Mouse (Mus musculus) heart, adult 2 months (tissue): ENCODE data around the gene Mertk. TPM values are rescaled to one million over a fixed set of nuclear protein-coding genes. Genes with fewer than 3 reads are reported as not detected.

Source experiments
- DNase-seq, 2 experiments: peaks; one replicate each; pipeline ENCODE4 v3.0.0; 2021
- H3K27ac ChIP-seq: fragments of 200-600 bp; 2 replicates; pipeline ENCODE4 v1.8.1; 2022
- H3K27me3 ChIP-seq: fragments of 200-500 bp; 2 replicates; pipeline ENCODE4 v1.6.1; 2012; ENCODE audit warnings: mild to moderate bottlenecking, low read length, inconsistent platforms, mixed read lengths; ENCODE audit not compliant: control insufficient read depth, insufficient read depth
- H3K36me3 ChIP-seq: fragments of 200-500 bp; 2 replicates; pipeline ENCODE4 v1.6.1; 2012; ENCODE audit warnings: low read length, inconsistent platforms; ENCODE audit not compliant: control insufficient read depth, insufficient read depth
- H3K4me1 ChIP-seq: fragments of 200-500 bp; 2 replicates; pipeline ENCODE4 v1.6.1; 2011; ENCODE audit warnings: low read length; ENCODE audit not compliant: control insufficient read depth, insufficient read depth
- H3K4me3 ChIP-seq: fragments of 200-600 bp; 2 replicates; pipeline ENCODE4 v1.8.1; 2022
- H3K79me2 ChIP-seq: fragments of 200-500 bp; replicated peaks from 2 replicates; pipeline ENCODE4 v1.6.1; 2012; ENCODE audit warnings: mild to moderate bottlenecking, inconsistent platforms, low read length, moderate library complexity, mixed read lengths; ENCODE audit not compliant: control insufficient read depth, insufficient read depth
- H3K9ac ChIP-seq: fragments of 200-500 bp; 2 replicates; pipeline ENCODE4 v1.6.1; 2012; ENCODE audit warnings: low read depth, mild to moderate bottlenecking, control low read depth, inconsistent platforms, low read length, mixed read lengths
- CTCF ChIP-seq: fragments of 200-600 bp; IDR thresholded peaks from 2 replicates; pipeline ENCODE4 v1.8.1; 2022; ENCODE audit warnings: antibody characterized with exemption, mild to moderate bottlenecking, moderate library complexity
- EP300 ChIP-seq: fragments of 200-500 bp; IDR thresholded peaks from 2 replicates; pipeline ENCODE4 v1.6.1; 2011; ENCODE audit warnings: low read depth, low read length, control low read depth; ENCODE audit not compliant: insufficient read depth
- POLR2A ChIP-seq: fragments of 200-500 bp; IDR thresholded peaks from 2 replicates; pipeline ENCODE4 v1.6.1; 2011; ENCODE audit warnings: mild to moderate bottlenecking, low read depth, low read length, control low read depth; ENCODE audit not compliant: insufficient read depth
- whole genome bisulfite sequencing: fragments of 180-500 bp; shearing (Covaris S2); methylation state at CpG from one replicate; pipeline ENCODE4 v1.1.7; 2018; 5-methylcytosine and 5-hydroxymethylcytosine counted together
- intact Hi-C: fragments of 180-260 bp; cut with DNase I; formaldehyde crosslinking; loops from one replicate; pipeline ENCODE4 v1.15.1; 2025
- polyA plus RNA-seq: library from polyadenylated mRNA; depleted of rRNA; stranded (reverse); fragments of >200 nt; gene quantifications from 2 replicates; pipeline ENCODE4 v1.2.3, GENCODE M21; 2012
- total RNA-seq, 2 experiments: library from RNA; stranded (reverse); gene quantifications; 2 replicates each; pipeline ENCODE4 v1.2.3; 2021

Gene Mertk
- total and polyA plus RNA-seq, 3 experiments, result 2.5 to 6.5 (median 4.0) TPM

DNA sequence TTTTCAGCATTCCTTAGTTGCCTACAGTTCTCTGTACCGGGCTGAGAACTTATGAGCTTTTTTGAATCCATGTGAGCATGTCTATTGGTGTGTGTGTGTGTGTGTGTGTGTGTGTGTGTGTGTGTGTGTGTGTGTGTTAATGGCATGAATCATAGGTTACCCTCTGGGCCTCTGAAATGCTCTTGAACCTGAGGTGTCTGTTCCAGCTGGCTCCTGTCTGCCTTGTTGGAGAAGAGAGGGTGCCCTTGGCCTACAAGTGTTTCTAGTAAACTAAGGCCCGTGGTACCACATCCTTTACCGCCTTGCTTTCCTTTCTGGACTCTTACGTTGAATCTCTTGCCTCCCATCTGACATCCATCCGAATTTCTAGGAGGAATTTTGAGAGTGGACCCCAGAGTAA lies 27.3 kb downstream of the Mertk start:
- Histone ChIP-seq H3K27ac (no peak overlapping the region), H3K27me3 (no peaks in the 10 kb centered on the region)
- WGBS, result 84% methylated on average over 5 of the region's 5 CpGs

DNA sequence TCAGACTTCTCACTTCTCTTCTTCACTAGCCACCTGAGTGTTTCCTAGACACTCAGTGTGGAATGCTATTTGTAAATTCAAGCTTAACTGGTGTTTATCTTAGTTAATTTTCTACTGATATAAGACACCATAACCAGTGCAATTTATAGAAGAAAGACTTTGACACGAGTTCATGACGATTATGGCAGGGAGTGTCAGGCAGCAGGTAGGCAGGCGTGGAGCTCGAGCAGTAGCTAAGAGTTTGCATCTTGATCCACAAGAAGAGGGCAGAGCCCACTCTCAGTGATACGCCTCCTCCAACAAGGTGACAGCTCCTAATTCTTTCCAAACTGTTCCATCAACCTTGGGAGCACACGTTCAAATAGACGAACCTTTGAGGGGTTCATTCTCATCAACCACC lies 27.9 kb downstream of the Mertk start:
- TF ChIP-seq EP300 (no peak), CTCF (no peak), POLR2A (no peak)
- 86% methylated on average over 7 of the region's 7 CpGs for WGBS
- Histone ChIP-seq H3K9ac (no peak overlapping the region), H3K4me1 (peaks cover 3% of the 10 kb centered on the region; the same call in 1 of the 2 replicates), H3K27ac (no peak overlapping the region), H3K79me2 (no peaks in the 10 kb centered on the region), H3K27me3 (no peaks in the 10 kb centered on the region), H3K36me3 (no peaks in the 10 kb centered on the region; the same call in 1 of the 2 replicates), H3K4me3 (no peak overlapping the region)
- intact Hi-C loops, result no loop called here
- no peak for DNase-seq

More for the DNA sequence above, 27.3 kb downstream of the Mertk start:
- no peak overlapping the region for H3K4me3 ChIP-seq
- H3K4me1 ChIP-seq, result peaks cover 3% of the 10 kb centered on the region; the same call in 1 of the 2 replicates
- no peaks in the 10 kb centered on the region for H3K79me2 ChIP-seq
- no peak for TF ChIP-seq EP300
- no peak for TF ChIP-seq CTCF
- TF ChIP-seq POLR2A, result no peak
- intact Hi-C loops, result no loop called here
- no peak overlapping the region for H3K9ac ChIP-seq
- DNase-seq, result no peak
- H3K36me3 ChIP-seq, result no peaks in the 10 kb centered on the region; the same call in 1 of the 2 replicates

DNA sequence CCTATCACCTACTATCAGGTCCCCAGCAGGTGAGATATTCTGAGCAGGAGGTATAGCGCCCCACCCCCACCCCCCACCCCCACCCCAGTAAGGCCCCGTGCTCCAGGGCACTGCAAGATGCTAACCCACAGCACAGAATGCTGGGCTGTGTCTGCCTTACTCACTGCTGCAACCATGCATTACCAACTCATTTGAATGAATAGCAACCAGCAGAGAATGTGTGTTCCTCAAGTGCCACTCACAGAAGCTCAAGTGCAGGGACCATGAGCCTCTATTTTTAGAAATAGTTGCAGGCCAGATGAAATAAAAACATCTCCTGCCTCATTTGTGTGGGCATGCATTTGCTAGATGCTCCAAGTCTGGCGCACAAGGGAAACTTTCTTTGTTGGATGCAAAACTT lies 28.8 kb downstream of the Mertk start:
- no peak overlapping the region for H3K27ac ChIP-seq
- no peak overlapping the region for H3K4me3 ChIP-seq
- peaks cover 3% of the 10 kb centered on the region; the same call in 1 of the 2 replicates for H3K4me1 ChIP-seq
- 46% methylated on average over 3 of the region's 3 CpGs for WGBS
- no peak for TF ChIP-seq POLR2A
- TF ChIP-seq CTCF, result no peak
- no peak for TF ChIP-seq EP300
- intact Hi-C loops, result no loop called here
- no peaks in the 10 kb centered on the region; the same call in 1 of the 2 replicates for H3K36me3 ChIP-seq
- no peak overlapping the region for H3K9ac ChIP-seq
- DNase-seq, result no peak
- no peaks in the 10 kb centered on the region for H3K79me2 ChIP-seq
- H3K27me3 ChIP-seq, result no peaks in the 10 kb centered on the region

DNA sequence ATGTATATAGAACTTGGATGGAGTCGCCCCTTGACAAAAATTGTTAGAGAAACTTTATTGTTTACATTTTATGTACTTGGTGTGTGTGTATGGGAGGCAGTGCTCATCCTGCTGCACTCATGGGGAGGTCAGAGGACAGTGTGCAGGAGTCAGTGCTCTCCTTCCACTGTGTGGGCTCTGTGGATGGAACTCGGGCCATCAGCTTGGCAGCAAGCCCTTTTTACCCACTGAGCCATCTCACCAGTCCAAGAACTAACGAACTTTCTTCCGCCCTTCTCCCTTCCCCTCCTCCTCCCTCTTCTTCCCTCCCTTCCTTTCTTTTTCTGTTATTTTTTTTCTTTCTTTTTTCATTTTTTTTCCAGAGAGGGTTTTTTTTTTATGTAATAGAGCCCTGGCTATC lies 29.3 kb downstream of the Mertk start:
- no peak overlapping the region for H3K9ac ChIP-seq
- no peaks in the 10 kb centered on the region for H3K27me3 ChIP-seq
- TF ChIP-seq POLR2A, result no peak
- no peak for TF ChIP-seq CTCF
- TF ChIP-seq EP300, result no peak
- intact Hi-C loops, result no loop called here
- 67% methylated on average over 4 of the region's 4 CpGs for WGBS
- H3K27ac ChIP-seq, result no peak overlapping the region
- no peaks in the 10 kb centered on the region; the same call in 1 of the 2 replicates for H3K36me3 ChIP-seq
- H3K4me3 ChIP-seq, result no peak overlapping the region
- H3K79me2 ChIP-seq, result no peaks in the 10 kb centered on the region
- peaks cover 3% of the 10 kb centered on the region; the same call in 1 of the 2 replicates for H3K4me1 ChIP-seq
- no peak for DNase-seq

DNA sequence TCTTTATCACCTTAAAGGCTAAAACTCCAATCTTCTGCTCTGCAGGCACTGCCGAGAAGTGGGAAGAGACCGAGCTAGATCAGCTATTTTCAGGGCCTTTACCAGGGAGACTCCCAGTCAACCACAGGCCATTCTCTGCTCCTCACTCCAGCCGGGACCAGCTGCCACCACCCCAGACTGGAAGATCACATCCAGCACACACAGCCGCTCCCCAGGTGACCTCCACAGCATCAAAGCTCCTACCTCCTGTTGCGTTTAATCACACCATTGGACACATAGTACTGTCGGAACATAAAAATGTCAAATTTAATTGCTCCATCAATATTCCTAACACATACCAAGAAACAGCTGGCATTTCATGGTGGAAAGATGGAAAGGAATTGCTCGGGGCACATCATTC lies 30.4 kb downstream of the Mertk start:
- H3K4me1 ChIP-seq, result peaks cover 3% of the 10 kb centered on the region; the same call in 1 of the 2 replicates
- no peaks in the 10 kb centered on the region for H3K79me2 ChIP-seq
- no peak overlapping the region for H3K4me3 ChIP-seq
- WGBS, result 90% methylated on average over 7 of the region's 7 CpGs
- DNase-seq, result no peak
- H3K36me3 ChIP-seq, result no peaks in the 10 kb centered on the region; the same call in 1 of the 2 replicates
- no peaks in the 10 kb centered on the region for H3K27me3 ChIP-seq
- intact Hi-C loops, result no loop called here
- H3K27ac ChIP-seq, result no peak overlapping the region
- TF ChIP-seq POLR2A (no peak), EP300 (no peak)
- H3K9ac ChIP-seq, result no peak overlapping the region

DNA sequence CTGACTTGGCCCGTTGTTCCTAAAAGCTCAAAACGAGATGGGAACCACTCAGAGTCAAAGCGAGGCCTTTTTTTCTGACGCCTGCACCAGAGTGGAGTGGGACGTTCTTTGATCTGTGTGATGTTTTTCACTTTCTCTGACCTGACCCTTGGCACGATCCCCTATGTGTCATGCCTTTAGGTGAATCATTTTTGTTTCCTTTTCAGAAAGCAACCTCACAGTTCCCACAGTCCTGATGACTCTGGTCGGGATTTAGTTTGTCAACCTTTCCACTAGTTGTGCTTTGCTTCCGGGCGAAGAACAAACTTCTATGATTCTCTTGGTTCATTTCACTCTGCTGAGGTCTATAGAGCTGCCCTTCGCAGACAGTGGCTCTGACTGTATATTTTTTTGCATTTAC lies 32.8 kb downstream of the Mertk start:
- Histone ChIP-seq H3K36me3 (no peaks in the 10 kb centered on the region; the same call in 1 of the 2 replicates), H3K9ac (no peak overlapping the region), H3K4me3 (no peak overlapping the region), H3K79me2 (no peaks in the 10 kb centered on the region), H3K27ac (no peak overlapping the region), H3K27me3 (no peaks in the 10 kb centered on the region), H3K4me1 (peaks cover 3% of the 10 kb centered on the region)
- whole genome bisulfite sequencing, result 87% methylated on average over 10 of the region's 10 CpGs
- intact Hi-C loops, result no loop called here
- TF ChIP-seq CTCF, result no peak
- no peak for TF ChIP-seq EP300
- no peak for TF ChIP-seq POLR2A
- no peak for DNase-seq
